Mouse (Mus musculus) mature B cell (primary cell): ENCODE measurements around the gene Eml4.

Experiments
- in situ Hi-C: fragments of 300-500 bp; cut with MboI; formaldehyde crosslinking; loops from 2 replicates; pipeline ENCODE4 v1.14.3; 2019

The Eml4 gene

DNA sequence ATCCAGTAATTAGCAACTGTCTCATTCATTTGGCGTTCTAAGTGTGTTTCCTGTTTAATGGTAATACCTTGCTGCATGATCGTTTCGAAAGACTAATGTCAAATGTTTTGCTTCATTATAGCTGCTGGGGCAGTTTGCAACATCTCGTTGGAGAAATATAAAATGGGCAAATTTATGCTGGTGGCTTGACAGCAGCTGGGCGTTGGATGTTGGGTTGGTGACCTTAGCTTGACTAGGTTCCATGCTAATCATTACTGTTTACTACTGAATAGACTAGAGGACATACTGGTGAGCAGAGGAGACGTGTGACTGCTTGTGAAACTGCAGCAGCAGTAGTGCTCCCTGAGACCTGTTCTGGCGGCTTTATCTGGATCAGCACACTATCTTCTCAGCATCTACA, 6.5 kb upstream of the Eml4 start:
- in situ Hi-C loops, result no loop called here

DNA sequence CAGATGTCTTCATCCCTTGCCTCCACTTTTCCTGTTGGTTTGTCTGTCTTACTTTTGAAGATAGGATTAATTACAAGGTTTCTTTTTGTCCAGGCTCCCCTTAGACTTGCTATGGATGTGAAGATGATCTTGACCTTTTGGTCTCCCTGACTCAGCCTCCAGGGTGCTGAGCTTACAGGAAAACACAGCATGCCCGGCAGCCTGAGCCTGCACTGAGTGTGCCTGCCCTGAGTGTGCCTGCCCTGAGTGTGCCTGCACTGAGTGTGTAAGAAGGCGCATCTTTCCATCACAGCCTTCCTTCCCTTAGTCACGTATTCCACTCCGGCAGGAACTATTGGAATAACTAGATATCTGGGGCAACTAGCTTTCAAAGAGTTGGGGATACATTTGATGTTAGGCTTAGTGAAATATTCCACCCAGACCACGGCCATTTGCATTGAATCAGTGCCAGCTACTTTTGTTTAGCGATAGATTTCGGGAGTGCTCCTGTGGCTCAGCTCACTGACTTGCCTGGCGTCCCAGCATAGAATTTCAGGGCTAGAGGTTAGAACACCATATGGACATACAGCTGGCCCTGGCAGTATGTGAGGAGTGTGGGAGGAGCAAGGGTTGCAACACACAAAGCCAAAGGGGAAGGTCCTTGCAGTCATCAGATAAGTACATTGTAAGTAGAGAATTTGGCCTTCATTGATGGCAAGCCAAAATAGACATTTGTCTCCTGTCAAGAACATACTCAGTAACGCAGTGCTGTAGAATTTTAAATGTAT, 2.5 kb upstream of the Eml4 start:
- in situ Hi-C loops, result no loop called here

DNA sequence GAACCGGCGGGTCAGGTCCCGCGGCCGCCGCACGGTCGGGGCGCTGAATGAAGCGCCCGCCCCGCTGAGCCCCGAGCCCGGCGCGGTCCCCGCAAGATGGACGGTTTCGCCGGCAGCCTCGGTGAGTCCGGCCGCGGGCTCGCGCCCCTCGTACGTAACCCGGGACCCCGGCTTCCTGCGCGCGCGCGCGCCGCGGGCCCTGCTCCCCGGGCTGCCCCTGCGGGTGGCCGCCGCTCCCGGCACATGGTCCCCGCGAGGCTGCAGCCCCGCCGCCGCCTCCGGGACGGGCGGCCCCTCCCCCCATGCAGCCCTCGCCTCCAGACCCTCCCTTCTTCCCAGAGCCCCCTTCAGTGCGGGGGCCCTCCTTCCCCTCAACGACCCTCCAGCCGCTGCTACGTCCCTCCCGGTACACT, 394 bp downstream of the Eml4 start:
- in situ Hi-C loops, result no loop called here

- in situ Hi-C loops, result no loop called here
Measured at GRCm38 (mm10) chr17:83351601-83352413, 1.1 kb downstream of the Eml4 start.

DNA sequence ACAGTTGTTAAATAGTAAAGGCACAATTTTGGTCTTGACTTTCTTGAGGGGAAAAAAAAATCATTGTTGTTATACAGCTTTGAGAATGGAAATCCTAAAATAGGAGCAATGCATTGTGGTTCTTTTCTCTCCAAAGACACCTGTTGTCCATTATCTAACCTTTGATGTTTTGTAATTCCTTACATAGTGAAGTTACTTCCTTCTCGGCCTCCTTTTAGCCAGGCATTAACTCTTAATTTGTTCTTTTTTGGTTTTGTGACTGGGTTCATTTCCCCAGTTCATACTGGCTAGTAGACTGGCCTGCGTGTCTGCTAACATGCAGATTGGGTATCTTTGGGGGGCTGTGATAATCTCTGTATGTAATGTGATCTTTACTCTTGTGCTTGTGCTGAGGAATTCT, 1.7 kb downstream of the Eml4 start:
- in situ Hi-C loops, result no loop called here

DNA sequence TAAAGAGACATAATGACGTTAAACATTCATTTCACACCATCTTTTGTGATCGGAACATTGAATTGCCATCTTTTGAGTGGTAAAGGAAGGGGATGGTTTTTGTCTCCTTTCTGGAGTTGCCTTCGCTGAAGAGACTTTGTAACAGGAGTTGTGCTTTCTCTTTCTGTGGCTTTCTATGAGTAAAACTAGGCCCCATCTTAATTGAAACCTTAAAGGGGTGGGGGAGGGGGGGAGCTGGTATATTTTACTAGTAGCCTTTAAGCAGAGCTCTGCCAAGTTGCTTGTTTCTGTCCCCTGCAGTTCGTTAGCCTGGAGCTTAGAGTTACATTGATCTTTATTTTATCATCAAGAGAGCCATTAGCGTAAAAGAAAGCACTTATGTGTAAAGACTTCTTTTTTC, 2.3 kb downstream of the Eml4 start:
- in situ Hi-C loops, result no loop called here

- in situ Hi-C loops, result no loop called here
Measured at GRCm38 (mm10) chr17:83353460-83353859, 2.7 kb downstream of the Eml4 start.

GRCm38 (mm10) chr17:83355481-83355880, 4.8 kb downstream of the Eml4 start:
- in situ Hi-C loops, result no loop called here

GRCm38 (mm10) chr17:83359934-83360333, 9.2 kb downstream of the Eml4 start:
- in situ Hi-C loops, result no loop called here

GRCm38 (mm10) chr17:83360796-83361566, 10.2 kb downstream of the Eml4 start:
- in situ Hi-C loops, result no loop called here

DNA sequence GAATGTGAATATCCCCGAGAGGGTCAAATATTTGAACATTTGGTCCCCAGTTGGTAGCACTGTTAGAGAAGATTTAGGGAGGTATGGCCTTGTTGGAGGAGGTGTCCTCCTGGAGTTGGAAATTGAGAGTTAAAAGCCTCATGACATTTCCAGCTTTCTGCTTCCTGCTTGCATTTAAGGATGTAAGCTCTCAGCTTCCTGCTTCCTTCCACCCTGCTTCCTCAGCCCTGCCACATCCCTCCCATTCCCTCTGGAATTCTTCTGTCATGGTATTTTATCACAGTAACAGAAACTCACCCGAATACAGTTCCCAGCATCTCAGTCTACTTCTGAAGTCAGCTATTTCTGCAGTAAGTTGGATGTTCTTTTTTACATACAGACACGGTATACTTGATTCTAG, 12.3 kb downstream of the Eml4 start:
- in situ Hi-C loops, result no loop called here

DNA sequence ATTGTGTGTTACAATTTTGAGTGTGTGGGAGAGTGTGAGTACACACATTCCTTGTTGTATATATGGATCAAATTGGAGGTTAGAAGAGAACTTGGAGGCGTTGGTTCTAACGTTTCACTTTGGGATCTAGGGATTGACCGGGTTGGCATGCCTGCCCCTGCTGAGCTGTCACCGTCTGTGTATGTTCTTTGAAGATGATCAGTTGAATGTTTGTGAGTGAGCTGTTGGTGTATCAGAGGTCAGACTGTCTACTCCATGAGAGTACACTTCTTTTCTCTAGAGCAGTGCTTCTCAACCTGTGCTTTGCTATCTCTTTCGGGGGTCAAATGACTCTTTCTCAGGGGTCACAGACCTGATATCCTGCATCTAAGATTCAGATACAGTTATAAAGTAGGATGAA, 13.6 kb downstream of the Eml4 start:
- in situ Hi-C loops, result no loop called here

- in situ Hi-C loops, result no loop called here
Measured at GRCm38 (mm10) chr17:83365130-83365529, 14.4 kb downstream of the Eml4 start.

DNA sequence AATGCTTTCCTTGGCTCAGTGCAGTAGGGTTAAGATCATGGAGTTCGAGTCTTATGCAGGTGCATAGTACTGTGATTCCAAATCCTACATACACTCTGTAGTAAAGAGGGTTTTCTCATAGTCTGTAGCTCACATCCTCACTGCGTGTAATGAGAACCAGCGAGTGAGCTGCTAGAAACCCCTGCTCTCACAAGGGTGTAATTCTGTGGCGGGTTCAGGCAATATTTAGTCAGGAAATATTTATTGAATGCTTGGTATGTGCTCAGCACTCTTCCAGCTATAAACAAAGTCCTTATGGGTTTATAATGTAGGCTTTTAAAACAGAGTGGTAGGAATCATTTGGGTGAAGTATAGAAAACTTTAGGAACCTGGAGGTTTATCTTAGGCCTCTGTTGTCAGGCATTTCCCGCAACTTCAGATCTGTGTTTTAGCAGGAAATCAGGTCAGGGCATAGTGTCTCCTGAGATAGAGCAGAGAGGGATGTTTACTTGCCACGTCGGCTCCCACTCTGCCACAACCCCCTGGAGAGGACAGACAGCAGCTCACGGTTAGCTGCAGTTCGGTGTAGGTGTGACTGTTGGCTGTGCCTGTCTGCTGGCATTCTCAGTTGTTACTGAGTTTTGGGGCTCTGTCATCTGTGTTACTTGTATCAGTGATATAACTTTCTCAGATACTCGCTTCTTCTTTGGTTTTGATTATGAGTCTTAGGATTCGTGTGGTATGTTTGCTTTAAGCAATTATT, 15.1 kb downstream of the Eml4 start:
- in situ Hi-C loops, result no loop called here

- in situ Hi-C loops, result no loop called here
Measured at GRCm38 (mm10) chr17:83367387-83367786, 16.7 kb downstream of the Eml4 start.

DNA sequence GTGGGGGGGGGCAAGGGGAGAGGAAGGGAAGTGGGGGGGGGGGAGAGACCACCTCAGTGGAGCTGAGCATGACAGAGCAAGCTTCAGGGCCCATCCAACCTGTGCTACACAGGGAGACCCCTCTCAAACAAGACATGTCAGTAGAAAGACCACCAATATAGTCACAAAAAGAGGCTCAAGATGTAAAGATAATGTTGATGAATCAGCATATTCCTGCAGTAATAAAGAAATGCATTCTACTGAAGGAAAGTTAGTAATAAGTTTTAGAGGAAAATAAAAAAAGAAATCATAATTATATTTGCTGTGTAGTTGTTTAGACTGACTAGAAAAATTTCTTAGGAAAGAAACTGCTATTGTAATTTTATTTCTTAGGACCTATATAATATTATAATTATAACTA, 23.4 kb downstream of the Eml4 start:
- in situ Hi-C loops, result no loop called here

GRCm38 (mm10) chr17:83375848-83376247, 25.1 kb downstream of the Eml4 start:
- in situ Hi-C loops, result no loop called here

DNA sequence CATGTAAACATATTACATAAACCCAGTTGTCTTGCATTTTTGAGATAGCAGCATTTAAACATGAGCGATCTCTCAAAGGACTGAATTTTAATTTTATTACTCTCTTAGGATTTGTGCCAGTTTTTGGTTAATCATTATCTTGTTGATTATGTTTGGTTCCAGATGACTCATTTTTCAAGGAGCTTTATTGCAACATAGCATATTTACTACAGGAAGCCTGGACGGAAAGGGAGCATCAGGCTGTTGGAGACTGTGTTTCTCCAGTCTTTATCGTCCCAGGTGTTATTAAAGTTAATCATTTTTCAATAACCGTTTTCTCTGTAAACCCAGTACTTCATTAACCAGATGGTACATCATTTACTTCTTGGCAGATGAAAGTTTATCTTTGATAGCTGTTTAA, 26.1 kb downstream of the Eml4 start:
- in situ Hi-C loops, result no loop called here

GRCm38 (mm10) chr17:83377755-83378443, 27.2 kb downstream of the Eml4 start:
- in situ Hi-C loops, result no loop called here

- in situ Hi-C loops, result no loop called here
Measured at GRCm38 (mm10) chr17:83378444-83378762, 27.7 kb downstream of the Eml4 start.

DNA sequence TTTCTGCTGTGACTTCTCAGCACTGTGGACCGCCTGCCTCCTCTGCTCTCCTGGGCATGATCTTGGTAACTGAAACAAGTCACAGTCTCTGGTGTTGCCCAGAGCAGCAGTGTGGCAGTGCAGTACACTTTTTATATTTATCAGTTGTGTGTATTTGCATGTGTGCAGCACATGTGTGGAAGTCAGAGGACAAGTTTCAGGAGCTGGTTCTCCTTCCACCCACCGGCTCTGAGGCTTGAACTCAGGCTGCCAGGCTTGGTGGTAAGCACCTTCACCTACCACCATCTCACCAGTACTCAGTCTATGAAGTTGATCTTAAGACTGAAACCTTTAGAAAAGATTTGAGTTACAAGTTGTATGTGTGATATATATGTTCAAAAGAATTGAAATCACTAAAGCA, 28.6 kb downstream of the Eml4 start:
- in situ Hi-C loops, result no loop called here
